Mouse (Mus musculus) effector memory CD4-positive, alpha-beta T cell, adult 5 months (primary cell): Measurements from ENCODE around the gene Sprr2h. TPM values are rescaled to one million over a fixed set of nuclear protein-coding genes. Genes with fewer than 3 reads are reported as not detected.

Experiments
- polyA plus RNA-seq: library from polyadenylated mRNA; unstranded; fragments of 100-300 nt; shearing (Covaris generic); gene quantifications from one replicate; pipeline ENCODE4 v1.2.1, GENCODE M21; 2017

Gene Sprr2h
- polyA plus RNA-seq, result not detected

GRCm38 (mm10) chr3:92385385-92385784, at the start of gene Sprr2h:
Gene Sprr2h (plus strand): TSS chr3:92385685.

GRCm38 (mm10) chr3:92338840-92339239, 46.6 kb upstream of the Sprr2h start, which contains the start of gene Sprr2d:
Gene Sprr2d (plus strand): TSS chr3:92339140.

GRCm38 (mm10) chr3:92351843-92352242, 33.6 kb upstream of the Sprr2h start, which contains the start of gene Sprr2e:
Gene Sprr2e (plus strand): TSS chr3:92352143.

GRCm38 (mm10) chr3:92364887-92365286, 20.6 kb upstream of the Sprr2h start, which contains the start of gene Sprr2f:
Gene Sprr2f (plus strand): TSS chr3:92365187.

GRCm38 (mm10) chr3:92407691-92408090, 22.2 kb downstream of the Sprr2h start, which contains the start of gene Sprr2i:
Gene Sprr2i (plus strand): TSS chr3:92407991.

GRCm38 (mm10) chr3:92417782-92418181, 32.3 kb downstream of the Sprr2h start, which contains the start of gene Sprr2j-ps:
Gene Sprr2j-ps (plus strand): TSS chr3:92418082.

GRCm38 (mm10) chr3:92429323-92429722, 43.8 kb downstream of the Sprr2h start, which contains the start of gene Gm9774:
Gene Gm9774 (minus strand): TSS chr3:92429423.

GRCm38 (mm10) chr3:92432282-92432681, 46.8 kb downstream of the Sprr2h start, which contains the start of gene Sprr2k:
Gene Sprr2k (plus strand): TSS chr3:92432582.

Other genes with a start within 250 kb of the Sprr2h start
- gene Lelp1, start 242.9 kb upstream of the Sprr2h start, polyA plus RNA-seq, result not detected
- not detected for gene Sprr2a1, start 169.9 kb upstream of the Sprr2h start, polyA plus RNA-seq
- gene Sprr2a2, start 169.8 kb upstream of the Sprr2h start, polyA plus RNA-seq, result not detected
- gene Sprr2a3, start 100.3 kb upstream of the Sprr2h start, polyA plus RNA-seq, result not detected
- gene Sprr2b, start 69.1 kb upstream of the Sprr2h start, polyA plus RNA-seq, result not detected
- gene Sprr2d, start 46.5 kb upstream of the Sprr2h start, polyA plus RNA-seq, result not detected
- gene Sprr2e, start 33.5 kb upstream of the Sprr2h start, polyA plus RNA-seq, result not detected
- gene Sprr2f, start 20.5 kb upstream of the Sprr2h start, polyA plus RNA-seq, result not detected
- gene Sprr2i, start 22.3 kb downstream of the Sprr2h start, polyA plus RNA-seq, result not detected
- gene Sprr2j-ps, start 32.4 kb downstream of the Sprr2h start, polyA plus RNA-seq, result not detected
- 27.2 TPM for gene Gm9774, start 43.7 kb downstream of the Sprr2h start, polyA plus RNA-seq
- gene Sprr2k, start 46.9 kb downstream of the Sprr2h start, polyA plus RNA-seq, result not detected
- not detected for gene Sprr1b, start 53.1 kb downstream of the Sprr2h start, polyA plus RNA-seq
- gene Sprr3, start 73.0 kb downstream of the Sprr2h start, polyA plus RNA-seq, result not detected
- gene Sprr1a, start 100.2 kb downstream of the Sprr2h start, polyA plus RNA-seq, result not detected
- gene Sprr4, start 114.8 kb downstream of the Sprr2h start, polyA plus RNA-seq, result not detected
- gene 2310046K23Rik, start 148.8 kb downstream of the Sprr2h start, polyA plus RNA-seq, result not detected
- gene Ivl, start 188.1 kb downstream of the Sprr2h start, polyA plus RNA-seq, result not detected
- gene Smcp, start 203.3 kb downstream of the Sprr2h start, polyA plus RNA-seq, result not detected
- not detected for gene 2210017I01Rik, start 221.8 kb downstream of the Sprr2h start, polyA plus RNA-seq
- gene Lce6a, start 236.0 kb downstream of the Sprr2h start, polyA plus RNA-seq, result not detected